Mouse (Mus musculus) c-Kit-positive CD71-positive TER-119-positive erythroid progenitor cells, embryonic 14.5 days (primary cell): ENCODE data around the gene Arid5b.

Experiments
- DNase-seq: peaks from one replicate; pipeline ENCODE4 v3.0.0-alpha.2; 2013; ENCODE audit warnings: low spot score

The Arid5b gene

GRCm38 (mm10) chr10:68193561-68193960 is 85.0 kb downstream of the Arid5b start:
- DNase-seq = no peak

GRCm38 (mm10) chr10:68192824-68193255 is 85.7 kb downstream of the Arid5b start:
- DNase-seq = no peak

DNA sequence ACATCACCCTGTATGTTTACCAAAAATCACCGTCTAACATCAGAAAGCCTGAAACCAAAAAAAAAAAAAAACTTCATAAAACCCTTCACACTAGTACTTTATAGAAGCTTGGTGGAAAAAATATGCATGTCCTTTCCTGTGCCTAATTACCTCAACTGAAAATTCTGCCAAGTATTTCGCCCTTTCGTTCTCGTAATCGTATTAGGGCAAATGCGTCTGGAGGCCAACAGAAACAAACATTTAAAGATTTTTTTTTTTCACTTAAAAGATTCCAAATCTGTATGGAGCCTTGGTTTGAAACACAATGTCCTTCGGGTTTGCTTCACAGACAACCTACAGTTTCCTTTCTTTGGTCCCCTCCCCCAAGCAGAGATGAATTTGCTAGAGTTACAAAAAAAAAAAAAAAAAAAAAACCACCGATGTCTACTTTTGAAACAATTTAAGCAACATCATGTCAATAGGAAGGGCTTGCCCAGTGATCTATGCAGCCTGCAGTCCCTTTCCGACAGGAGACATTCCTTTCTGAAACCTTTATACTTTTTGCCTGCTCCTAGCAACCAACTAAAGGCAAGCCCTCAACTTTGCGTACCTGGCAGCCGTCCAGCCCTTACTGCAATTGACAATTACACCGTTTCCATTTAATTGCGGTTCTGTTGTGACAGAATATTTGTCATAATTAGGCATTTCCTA is 86.7 kb downstream of the Arid5b start:
- no peak for DNase-seq

- DNase-seq = no peak
Observed at GRCm38 (mm10) chr10:68191146-68191545, 87.4 kb downstream of the Arid5b start.

- DNase-seq = no peak
Observed at GRCm38 (mm10) chr10:68189847-68190246, 88.7 kb downstream of the Arid5b start.

GRCm38 (mm10) chr10:68183096-68183495 is 95.4 kb downstream of the Arid5b start:
- DNase-seq = no peak

GRCm38 (mm10) chr10:68182266-68182665 is 96.3 kb downstream of the Arid5b start:
- no peak for DNase-seq

DNA sequence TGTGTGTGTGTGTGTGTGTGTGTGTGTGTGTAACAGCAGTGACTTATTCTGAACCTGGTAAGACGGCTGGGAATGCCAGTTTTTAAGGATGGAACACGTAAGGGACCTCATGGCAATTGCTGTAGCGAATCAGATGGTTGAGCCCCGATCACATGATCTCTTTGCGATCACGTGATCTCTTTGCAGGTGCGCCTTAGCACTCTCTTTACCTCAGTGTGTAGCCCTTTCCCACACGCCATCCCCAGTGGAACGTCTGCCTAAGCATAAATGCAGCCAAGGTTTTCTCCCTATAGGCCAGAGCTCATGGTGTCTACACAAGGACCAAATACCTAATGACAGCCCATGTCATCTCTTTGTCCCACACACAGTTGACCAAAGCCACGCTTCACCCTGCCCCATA is 97.4 kb downstream of the Arid5b start:
- no peak for DNase-seq

GRCm38 (mm10) chr10:68180721-68181120 is 97.8 kb downstream of the Arid5b start:
- no peak for DNase-seq

- no peak for DNase-seq
Observed at GRCm38 (mm10) chr10:68180151-68180550, 98.4 kb downstream of the Arid5b start.

DNA sequence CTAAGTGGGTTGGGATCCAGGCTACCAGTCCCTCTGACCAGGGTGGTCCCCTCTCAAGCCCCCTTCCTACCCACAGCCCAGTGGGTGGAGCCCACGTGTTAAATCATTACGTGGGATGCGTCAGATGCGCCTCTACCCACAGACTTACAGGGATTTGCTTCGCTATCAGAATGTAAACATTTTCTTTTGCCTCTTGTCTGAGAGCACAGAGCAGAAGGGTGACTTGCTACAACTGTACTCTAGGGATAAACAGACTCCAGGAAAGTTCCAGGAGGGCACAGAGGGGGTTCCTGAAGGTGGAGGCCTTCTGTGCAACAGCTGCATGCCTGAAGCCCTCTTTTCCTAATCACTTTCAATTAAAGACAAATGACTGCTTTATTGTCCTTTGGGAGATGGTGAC is 98.8 kb downstream of the Arid5b start:
- no peak for DNase-seq

DNA sequence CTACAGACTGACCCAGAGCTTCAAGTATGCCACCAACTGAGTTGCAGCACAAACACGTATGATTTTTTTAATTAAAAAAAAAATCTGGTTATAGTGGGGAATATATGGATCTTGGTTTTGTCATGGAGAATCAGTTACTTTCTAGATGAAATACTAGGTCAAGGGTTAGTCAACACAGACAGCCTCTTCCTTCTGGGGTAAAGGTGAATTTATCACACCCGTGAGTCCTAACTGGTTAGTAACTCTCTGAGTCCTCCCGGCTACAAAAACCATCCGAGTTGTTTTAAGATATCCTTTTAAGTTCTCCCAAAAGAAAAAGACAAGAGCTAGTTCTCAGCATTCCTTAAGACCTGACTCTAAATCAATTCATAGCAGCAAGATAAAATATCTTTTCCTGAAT is 99.2 kb downstream of the Arid5b start:
- DNase-seq = no peak

DNA sequence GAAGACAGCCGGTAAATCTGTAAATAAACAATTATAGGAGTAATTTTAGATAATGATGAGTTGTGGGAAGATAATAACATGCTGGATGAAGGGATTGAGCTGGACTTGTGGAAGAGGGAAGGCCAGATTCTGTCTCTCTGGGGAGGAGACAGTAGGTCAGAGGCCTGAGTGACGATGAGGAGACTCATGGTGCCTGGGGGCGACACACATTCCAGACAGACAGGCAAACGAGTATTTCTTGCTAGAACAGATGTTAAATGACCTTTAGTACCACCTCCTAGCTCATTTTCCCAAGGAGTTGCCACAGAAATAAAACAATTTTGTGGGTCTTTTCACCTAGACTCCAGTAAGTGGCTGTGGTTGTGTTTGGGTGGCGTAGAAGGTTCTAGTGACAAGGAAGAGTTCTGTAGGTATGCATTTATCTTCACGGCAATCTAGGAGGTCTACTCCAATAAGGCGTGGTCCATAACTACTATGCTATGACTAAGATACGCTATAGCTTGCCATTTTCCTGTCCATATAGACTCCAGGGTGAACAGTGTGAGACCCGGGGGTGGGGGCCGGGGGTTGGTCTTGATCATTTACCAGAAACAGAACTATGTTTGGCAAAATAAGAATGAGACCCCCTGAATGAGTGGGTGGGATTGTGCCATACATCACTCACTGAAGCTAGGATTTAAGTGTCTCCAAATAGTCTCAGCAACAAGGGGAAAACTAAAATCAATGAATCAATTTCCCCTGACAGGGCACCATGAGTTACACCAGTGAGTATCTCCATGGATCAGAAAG is 100.6 kb downstream of the Arid5b start:
- no peak for DNase-seq

DNA sequence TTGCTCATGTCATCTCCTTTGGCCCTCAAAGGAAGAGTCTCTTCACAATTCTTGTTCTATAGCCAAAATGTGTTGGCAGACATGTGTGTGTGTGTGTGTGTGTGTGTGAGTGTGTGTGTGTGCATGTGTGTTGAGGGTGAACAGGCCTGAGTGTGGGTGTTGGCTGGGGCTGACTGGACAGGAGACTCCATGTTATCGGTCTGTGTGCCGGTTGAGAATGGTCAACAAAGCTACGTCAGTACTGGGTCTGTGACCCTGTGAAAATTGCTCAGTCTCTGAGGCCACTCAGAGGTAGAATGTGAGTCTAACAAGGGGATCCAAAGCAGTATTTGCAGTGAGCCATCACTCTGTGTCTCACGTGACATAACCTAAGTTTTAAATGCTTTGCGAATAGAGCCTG is 102.7 kb downstream of the Arid5b start:
- DNase-seq = no peak

DNA sequence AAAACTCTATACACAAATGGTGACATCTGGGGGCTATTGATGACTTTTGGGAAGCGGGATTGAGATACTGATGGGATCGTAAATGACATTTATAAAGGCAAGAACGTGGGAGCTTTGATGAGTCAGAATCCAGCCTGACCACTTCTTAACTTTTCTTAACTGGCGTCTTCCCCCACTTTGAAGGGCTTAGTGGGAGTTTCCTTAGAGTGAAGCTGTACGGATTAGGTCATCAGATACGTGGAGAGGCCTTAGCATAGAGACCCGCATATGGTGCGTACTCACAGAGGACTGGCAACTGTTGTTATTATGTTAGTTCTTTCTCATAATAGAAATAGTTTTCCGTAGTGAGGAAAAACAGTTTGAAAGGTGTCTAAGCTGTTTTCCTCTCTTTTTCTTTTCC is 104.9 kb downstream of the Arid5b start:
- no peak for DNase-seq

DNA sequence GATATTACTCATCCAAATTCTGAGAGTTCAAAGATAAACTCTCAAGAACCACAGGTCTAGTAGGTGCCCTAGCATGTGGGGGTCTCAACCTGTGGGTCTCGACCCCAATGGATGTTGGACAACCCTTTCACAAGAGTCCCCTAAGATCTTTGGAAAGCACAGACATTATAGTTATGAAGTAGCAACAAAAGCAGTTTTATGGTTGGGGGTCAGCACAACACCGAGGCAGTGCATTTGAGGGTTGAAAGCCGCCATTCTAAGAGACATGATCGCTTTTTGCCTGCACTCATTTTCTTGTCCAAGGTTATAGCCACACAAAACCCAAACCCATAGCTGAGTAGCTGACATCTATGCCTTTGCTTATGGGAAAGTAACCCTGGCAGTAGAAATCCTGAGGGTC is 105.6 kb downstream of the Arid5b start:
- no peak for DNase-seq

DNA sequence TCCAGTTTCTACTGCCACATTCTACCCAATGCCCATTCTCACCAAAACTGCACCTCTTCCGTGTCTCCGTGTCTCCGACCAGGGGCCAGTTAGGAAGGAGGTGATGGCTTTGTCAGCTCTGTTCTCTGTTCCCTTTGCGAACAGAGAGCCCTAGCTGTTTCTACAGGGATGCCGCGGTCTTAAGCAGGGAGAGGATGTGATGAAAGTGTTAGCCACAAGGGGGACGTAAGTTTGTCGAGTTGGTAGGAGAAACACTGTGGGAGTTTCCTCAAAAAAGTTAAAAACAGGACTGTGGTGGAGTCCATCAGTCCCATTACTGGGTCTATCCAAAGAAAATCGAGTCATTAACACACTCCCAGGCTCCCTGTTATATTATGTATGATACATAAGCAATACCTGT is 106.6 kb downstream of the Arid5b start:
- no peak for DNase-seq

DNA sequence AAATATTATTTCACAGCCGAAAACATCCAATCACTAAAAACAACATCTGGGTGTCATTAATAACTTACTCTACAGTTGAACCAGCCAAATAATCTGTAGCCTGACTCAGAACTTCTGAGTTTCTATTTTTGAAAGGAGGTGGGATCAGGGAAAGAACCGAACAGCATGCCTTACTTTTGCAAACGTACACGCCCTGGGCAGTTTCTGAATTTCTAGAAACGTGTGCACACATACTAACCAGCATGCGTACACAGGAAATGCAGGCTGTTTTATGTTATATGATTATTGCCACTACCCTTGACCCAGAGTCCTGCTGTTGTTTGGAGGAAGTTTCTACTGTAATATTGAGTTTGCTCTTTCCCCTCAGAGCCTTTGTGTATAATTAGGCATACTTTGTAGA is 109.9 kb downstream of the Arid5b start:
- no peak for DNase-seq

DNA sequence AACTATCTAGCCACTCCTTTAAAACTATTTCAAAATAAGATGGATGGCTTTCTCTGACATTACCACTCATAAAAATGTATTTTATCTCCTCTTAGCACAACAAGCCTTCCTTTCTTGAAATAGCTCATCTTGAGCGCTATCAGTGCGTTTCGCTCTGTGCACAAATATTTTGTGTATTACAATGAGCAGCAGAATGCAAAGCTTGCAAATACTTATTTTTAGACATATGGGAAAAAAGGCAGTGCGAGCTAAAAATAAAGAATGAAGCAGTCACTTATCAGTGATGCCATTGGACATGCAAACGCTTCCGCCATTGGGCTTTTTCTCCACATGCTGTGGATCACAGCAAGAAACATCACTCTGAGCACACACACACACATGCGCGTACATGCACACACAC is 110.4 kb downstream of the Arid5b start:
- DNase-seq = no peak

DNA sequence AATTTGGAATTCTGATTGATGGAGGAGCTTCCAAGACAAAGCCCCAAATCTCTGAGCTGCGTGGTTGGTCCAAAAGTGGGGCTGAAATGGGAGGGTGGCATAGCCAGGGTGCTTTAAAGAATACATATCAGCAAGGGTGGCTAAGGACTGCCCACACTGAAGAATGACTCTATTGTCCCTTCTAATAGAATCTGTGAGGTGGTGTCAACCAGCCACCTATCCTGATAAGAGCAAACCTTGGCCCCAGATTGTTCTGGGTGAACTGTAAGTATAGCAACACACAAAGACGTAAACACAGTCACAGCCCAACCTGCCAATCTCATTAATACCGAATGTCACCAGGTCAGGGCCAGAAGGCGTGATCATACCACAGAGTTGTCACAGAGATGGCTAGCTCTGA is 111.4 kb downstream of the Arid5b start:
- DNase-seq = no peak

DNA sequence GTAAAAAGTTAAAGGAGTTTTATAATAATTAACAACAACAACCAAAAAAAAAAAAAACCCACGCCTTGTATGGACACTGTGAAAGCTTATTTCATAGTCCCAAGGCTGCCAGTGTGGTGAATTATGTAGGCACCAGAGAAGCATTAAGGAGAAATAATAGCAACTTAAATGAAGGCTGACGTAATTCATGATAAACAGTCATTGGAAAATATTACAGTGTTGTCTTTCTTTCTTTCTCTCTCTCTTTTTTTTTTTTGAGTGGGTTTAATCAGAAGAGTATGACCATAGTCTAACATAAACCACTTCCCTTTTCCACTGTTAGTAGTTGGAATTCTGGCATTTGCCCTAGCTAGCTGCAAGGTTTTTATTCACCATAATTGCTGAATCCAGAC is 111.8 kb downstream of the Arid5b start:
- DNase-seq = no peak

- no peak for DNase-seq
Observed at GRCm38 (mm10) chr10:68165709-68166694, 112.5 kb downstream of the Arid5b start.
